Mouse (Mus musculus) heart, postnatal 25 days (tissue): ENCODE measurements around the gene Tarsl2. TPM values are rescaled to one million over a fixed set of nuclear protein-coding genes. Genes with fewer than 3 reads are reported as not detected.

Source experiments
- DNase-seq: peaks from one replicate; pipeline ENCODE4 v3.0.0; 2022; ENCODE audit warnings: low spot score
- intact Hi-C: fragments of 180-260 bp; cut with DNase I; formaldehyde crosslinking; loops from one replicate; pipeline ENCODE4 v1.15.1; 2025
- total RNA-seq, 2 experiments: library from RNA; stranded (reverse); gene quantifications; 2 replicates each; pipeline ENCODE4 v1.2.3; 2021

Tarsl2 gene
- total RNA-seq, 2 experiments from 2014 or later: 31.1 to 31.9 TPM

DNA sequence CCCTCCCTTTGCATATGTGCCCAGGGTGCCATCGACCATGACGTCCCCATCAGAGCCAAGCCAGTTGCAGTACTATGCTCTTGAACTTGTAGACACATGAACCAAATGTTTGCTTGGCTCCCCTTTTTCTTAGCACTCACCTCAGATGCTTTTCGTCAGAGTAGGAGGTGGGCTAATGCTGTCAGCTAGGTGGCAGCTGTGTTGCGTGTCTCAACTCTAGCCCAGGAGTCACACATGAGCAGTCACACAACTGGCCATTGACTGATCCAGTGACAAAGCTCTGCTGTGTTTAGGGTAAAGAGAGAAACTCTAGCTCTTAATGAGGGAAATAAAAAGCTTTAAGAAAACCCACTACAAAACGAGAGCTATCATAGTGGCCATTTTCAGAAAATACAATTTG is 69.1 kb downstream of the Tarsl2 start:
- intact Hi-C loops: no loop called here
- DNase-seq: no peak

DNA sequence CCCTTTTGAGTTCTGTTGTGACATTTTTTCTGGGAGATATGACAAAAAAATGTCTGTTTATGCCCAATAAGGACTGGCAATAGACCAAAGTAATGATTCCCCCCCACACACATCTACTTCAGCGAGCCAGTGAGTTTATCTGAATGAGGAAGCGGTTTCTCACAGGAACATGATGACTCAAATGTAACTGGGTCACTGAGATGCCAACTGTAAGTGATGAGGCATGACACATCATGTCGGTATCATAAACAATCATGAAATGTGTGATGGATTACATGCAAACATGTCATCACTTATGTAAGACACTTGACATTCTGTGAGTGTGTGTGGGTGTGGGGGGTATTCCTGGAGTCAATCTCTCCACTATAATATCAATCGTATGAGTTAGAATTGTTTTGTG is 69.6 kb downstream of the Tarsl2 start:
- DNase-seq: no peak
- intact Hi-C loops: no loop called here

GRCm38 (mm10) chr7:65734024-65734423 is 89.3 kb downstream of the Tarsl2 start:
- intact Hi-C loops: no loop called here

DNA sequence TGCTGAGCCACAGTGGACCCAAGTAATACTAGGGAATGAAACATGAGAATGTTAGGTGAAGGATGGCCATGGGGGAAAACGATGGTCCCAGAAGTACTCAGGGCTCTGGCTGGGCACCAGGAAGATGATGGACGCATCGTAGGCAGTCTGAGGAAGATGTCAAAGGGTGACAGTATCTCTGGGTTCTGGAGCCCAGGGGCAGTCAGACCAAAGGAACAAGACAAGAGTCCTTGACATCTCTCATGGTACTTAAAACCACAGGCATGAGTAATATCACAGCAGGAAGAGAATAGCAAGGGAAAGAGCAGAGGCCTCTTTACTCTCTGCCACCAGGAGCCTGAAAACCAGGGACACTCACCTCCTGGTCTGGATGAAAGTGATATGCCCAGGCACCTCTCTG is 90.6 kb downstream of the Tarsl2 start:
- intact Hi-C loops: no loop called here
- no peak for DNase-seq

More at GRCm38 (mm10) chr7:65734024-65734423, 89.3 kb downstream of the Tarsl2 start:
- no peak for DNase-seq

- intact Hi-C loops: no loop called here
- peak; percentile 4 for DNase-seq
Measured at GRCm38 (mm10) chr7:65737286-65738040, 92.8 kb downstream of the Tarsl2 start.

Other genes starting within 250 kb of the Tarsl2 start
- 100 to 1,000 TPM; 110 to 134 TPM for gene Tjp1, start 117.1 kb upstream of the Tarsl2 start, total RNA-seq
- 10 to 100 TPM; 19.2 to 20.8 TPM for gene Tm2d3, start 46.3 kb downstream of the Tarsl2 start, total RNA-seq
- gene Pcsk6, start 216.8 kb downstream of the Tarsl2 start, total RNA-seq: 10 to 100 TPM; 45.7 to 56.1 TPM